ENCODE assay signal across 8 mouse cellular contexts in the genomic region with DNA sequence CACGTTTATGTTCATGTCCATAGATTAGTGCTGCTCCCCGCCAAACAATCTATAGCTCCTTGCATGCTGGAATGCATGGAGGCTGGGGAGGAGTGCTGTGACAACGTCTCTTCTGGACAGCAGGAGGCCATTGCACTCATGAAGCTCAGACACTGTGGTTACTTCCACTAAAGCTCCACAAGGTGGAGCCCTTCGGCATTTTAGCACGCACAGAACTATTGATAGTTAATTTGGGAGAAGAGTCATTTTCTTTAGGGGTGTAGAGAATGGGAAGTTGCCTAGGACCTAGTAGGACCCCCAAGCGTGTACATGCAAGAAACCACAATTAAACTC. TPM values are rescaled to one million over a fixed set of nuclear protein-coding genes. Genes with fewer than 3 reads are reported as not detected.
DNase-seq lines count a peak whose midpoint lies in the region; ATAC-seq and TF ChIP-seq lines count a peak whose summit lies in the region.

No protein-coding gene starts in this region.

- no peaks in the 10 kb centered on the region for H3K4me1 ChIP-seq in forebrain, embryonic 12.5 days
- no peaks in the 10 kb centered on the region for H3K4me1 ChIP-seq in lung, embryonic 14.5 days (ENCODE audit: insufficient read depth)

- no peak overlapping the region for H3K27ac ChIP-seq in forebrain, embryonic 12.5 days
- H3K27ac ChIP-seq in lung, embryonic 14.5 days (ENCODE audit: low read depth) = no peak overlapping the region

- H3K4me3 ChIP-seq in forebrain, embryonic 12.5 days (replicated peaks) = no peak overlapping the region
- no peak overlapping the region for H3K4me3 ChIP-seq in lung, embryonic 14.5 days (ENCODE audit: low read depth, low read length)

- H3K9me3 ChIP-seq in forebrain, embryonic 12.5 days = no peaks in the 10 kb centered on the region
- H3K9me3 ChIP-seq in lung, embryonic 14.5 days (ENCODE audit: low read depth, low read length) = no peaks in the 10 kb centered on the region

- no peak overlapping the region for H3K9ac ChIP-seq in forebrain, embryonic 12.5 days
- H3K9ac ChIP-seq in lung, embryonic 14.5 days = no peak overlapping the region

- H3K4me2 ChIP-seq in forebrain, embryonic 12.5 days = peak overlapping the region; percentile 27
- 0 out of 2 replicates have a peak overlapping the region, but pooled peaks have one; percentile 10 for H3K4me2 ChIP-seq in lung, embryonic 14.5 days

- ATAC-seq in forebrain, embryonic 12.5 days (ENCODE audit: low FRiP score) = 0 out of 2 replicates have a peak, but pooled peaks have one; percentile 44
- ATAC-seq in lung, embryonic 14.5 days (ENCODE audit: insufficient read depth) = 0 out of 2 replicates have a peak, but pooled peaks have one; percentile 65

- DNase-seq in urinary bladder, postnatal 14 days (ENCODE audit: low spot score) = peak; percentile 28
- no peak for DNase-seq in urinary bladder, postnatal 4 days (ENCODE audit: low spot score in 2 of 2)
- peak; percentile 78 for DNase-seq in brain, adult 2 months (ENCODE audit: low read depth, low spot score)
- peak; percentile 42 for DNase-seq in hindlimb bud, embryonic 11.5 days (ENCODE audit: extremely low spot score, low read depth, low spot score)
- DNase-seq in lung, embryonic 14.5 days = peak; percentile 89
- DNase-seq in retina, adult 2 months (ENCODE audit: low read depth, low spot score) = peak; percentile 28
- DNase-seq in frontal cortex, postnatal 25 days (ENCODE audit: low spot score in 2 of 2) = no peak

- TF ChIP-seq CTCF in lung, embryonic 14.5 days (IDR thresholded peaks at IDR 0.05; ENCODE audit: low read depth) = peak; percentile 90

- no peaks in the 10 kb centered on the region for H3K36me3 ChIP-seq in forebrain, embryonic 12.5 days (replicated peaks)
- H3K36me3 ChIP-seq in lung, embryonic 14.5 days (ENCODE audit: insufficient read depth) = no peaks in the 10 kb centered on the region

- peaks cover 27% of the 10 kb centered on the region for H3K27me3 ChIP-seq in forebrain, embryonic 12.5 days
- no peaks in the 10 kb centered on the region for H3K27me3 ChIP-seq in lung, embryonic 14.5 days (ENCODE audit: insufficient read depth, low read length)

- under 1% methylated on average over 6 of the region's 6 CpGs for WGBS in forebrain, embryonic 12.5 days
- WGBS in lung, embryonic 14.5 days = 0% methylated on average over 6 of the region's 6 CpGs

RNA-seq across cellular contexts. Expression of a gene that starts 10.4 kb away (rescaled TPM):
- polyA plus RNA-seq in forebrain, embryonic 12.5 days (2016; fragmentation: Nextera tagmentation; extraction: Ambion mirVana) = 27.7 and 28.8 TPM in 2 replicates
- polyA plus RNA-seq in lung, embryonic 14.5 days (2014; fragmentation: Nextera tagmentation; extraction: Ambion mirVana) = 18.6 and 19.7 TPM in 2 replicates

RNA-seq across cellular contexts. Expression of a gene that starts 46.8 kb away (rescaled TPM):
- 2.2 and 4.3 TPM in 2 replicates for polyA plus RNA-seq in forebrain, embryonic 12.5 days (2016; fragmentation: Nextera tagmentation; extraction: Ambion mirVana)
- 204 and 205 TPM in 2 replicates for polyA plus RNA-seq in lung, embryonic 14.5 days (2014; fragmentation: Nextera tagmentation; extraction: Ambion mirVana)

Comparison
In these comparisons a context has a peak if more than half of its experiments do, and no peak if none do; other contexts are left out.
1. DNase-seq: peak in urinary bladder, postnatal 14 days (single experiment), brain, adult 2 months (single experiment), hindlimb bud, embryonic 11.5 days (single experiment), lung, embryonic 14.5 days (single experiment) and retina, adult 2 months (single experiment); none in urinary bladder, postnatal 4 days (0 of 2) and frontal cortex, postnatal 25 days (0 of 2).
2. RNA of a gene that starts 46.8 kb away (polyA plus RNA-seq): 204 to 205 TPM in lung, embryonic 14.5 days; 2.2 to 4.3 TPM in forebrain, embryonic 12.5 days; every median in the first group is over 10 times any median in the second.